Mouse (Mus musculus): ENCODE data around the gene Cramp1l. TPM values are rescaled to one million over a fixed set of nuclear protein-coding genes. Genes with fewer than 3 reads are reported as not detected.

The Cramp1l gene
- polyA plus RNA-seq (2015; fragmentation: Nextera tagmentation; extraction: Ambion mirVana): 8.5 and 9.7 TPM in 2 replicates

DNA sequence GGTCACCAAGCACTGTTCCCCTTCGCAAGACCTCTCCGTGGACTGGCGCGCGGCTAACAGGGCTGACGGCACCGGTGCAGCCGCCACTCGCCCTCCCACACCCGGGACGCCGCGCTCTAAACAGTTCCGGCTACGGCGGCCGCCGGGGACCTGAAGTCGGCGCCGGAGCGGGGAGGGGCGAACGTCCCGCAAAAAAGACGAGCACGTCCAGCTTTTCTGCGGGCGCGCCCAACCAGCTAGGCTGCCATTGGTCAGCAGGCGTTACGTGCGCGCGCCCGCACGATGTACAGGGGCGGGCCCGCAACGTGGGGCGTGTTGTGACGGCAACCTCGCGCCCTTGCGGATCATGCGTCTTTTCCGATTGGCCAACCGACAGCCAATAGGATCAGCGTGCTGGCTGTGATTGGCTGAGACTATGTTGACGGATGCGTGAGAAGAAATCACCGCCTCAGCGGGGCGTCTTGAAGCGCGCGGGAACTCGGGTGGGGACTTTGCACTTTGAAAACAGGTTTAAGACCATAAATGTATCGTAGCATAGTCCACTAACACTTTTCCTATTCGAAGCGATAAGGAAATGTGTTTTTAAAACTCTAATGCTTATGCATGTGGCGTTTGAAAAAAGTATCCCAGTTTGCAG, at the start of gene Cramp1l, which contains the start of gene Ift140:
Gene Cramp1l (minus strand): TSS at position 134 of the 637 bp plus-strand sequence.
Gene Ift140 (plus strand): TSS at position 431 of the 637 bp plus-strand sequence.
- peak within 1 kb of the TSS; percentile 92 for H3K4me2 ChIP-seq
- peak within 1 kb of the TSS; percentile 99 for H3K9ac ChIP-seq
- H3K36me3 ChIP-seq: peaks cover 32% of the 10 kb centered on the region
- peak within 1 kb of the TSS; percentile 86 for H3K27ac ChIP-seq
- peak; percentile 99 for ATAC-seq (ENCODE audit: insufficient number of reproducible peaks, insufficient read depth, low FRiP score, low TSS enrichment, low read depth)
- WGBS: under 1% methylated on average over 62 of the region's 62 CpGs
- peak within 1 kb of the TSS; percentile 92 for H3K4me3 ChIP-seq
- H3K9me3 ChIP-seq: no peaks in the 10 kb centered on the region
- peaks cover 17% of the 10 kb centered on the region for H3K4me1 ChIP-seq
- no peaks in the 10 kb centered on the region for H3K27me3 ChIP-seq

- WGBS: 88% methylated on average over 3 of the region's 3 CpGs
- Histone ChIP-seq H3K4me1 (0 out of 2 replicates have a peak, but pooled peaks cover 4% of the 10 kb centered on the region), H3K4me2 (no peak overlapping the region), H3K9me3 (no peaks in the 10 kb centered on the region), H3K4me3 (no peak overlapping the region), H3K27ac (no peak overlapping the region), H3K27me3 (no peaks in the 10 kb centered on the region), H3K9ac (no peak overlapping the region), H3K36me3 (peaks cover 51% of the 10 kb centered on the region)
- no peak for ATAC-seq (ENCODE audit: insufficient number of reproducible peaks, insufficient read depth, low FRiP score, low TSS enrichment, low read depth)
These were observed 49.6 kb upstream of the Cramp1l start for GRCm38 (mm10) chr17:25065189-25065588.

GRCm38 (mm10) chr17:25064351-25064750, 48.8 kb upstream of the Cramp1l start:
- Histone ChIP-seq H3K36me3 (peaks cover 51% of the 10 kb centered on the region), H3K9ac (no peak overlapping the region), H3K4me3 (no peak overlapping the region), H3K4me2 (no peak overlapping the region), H3K27ac (no peak overlapping the region), H3K4me1 (0 out of 2 replicates have a peak, but pooled peaks cover 4% of the 10 kb centered on the region), H3K9me3 (no peaks in the 10 kb centered on the region), H3K27me3 (no peaks in the 10 kb centered on the region)
- ATAC-seq (ENCODE audit: insufficient number of reproducible peaks, insufficient read depth, low FRiP score, low TSS enrichment, low read depth): no peak
- 79% methylated on average over 9 of the region's 9 CpGs for WGBS

GRCm38 (mm10) chr17:25063872-25064271, 48.3 kb upstream of the Cramp1l start:
- Histone ChIP-seq H3K27ac (no peak overlapping the region), H3K4me3 (no peak overlapping the region), H3K27me3 (no peaks in the 10 kb centered on the region), H3K4me2 (no peak overlapping the region), H3K9me3 (no peaks in the 10 kb centered on the region), H3K4me1 (0 out of 2 replicates have a peak, but pooled peaks cover 4% of the 10 kb centered on the region), H3K36me3 (peaks cover 53% of the 10 kb centered on the region), H3K9ac (no peak overlapping the region)
- no peak for ATAC-seq (ENCODE audit: insufficient number of reproducible peaks, insufficient read depth, low FRiP score, low TSS enrichment, low read depth)
- 89% methylated on average over 12 of the region's 12 CpGs for WGBS

GRCm38 (mm10) chr17:25063261-25063660, 47.7 kb upstream of the Cramp1l start:
- Histone ChIP-seq H3K9ac (no peak overlapping the region), H3K27ac (no peak overlapping the region), H3K4me3 (no peak overlapping the region), H3K9me3 (no peaks in the 10 kb centered on the region), H3K4me1 (no peaks in the 10 kb centered on the region), H3K27me3 (no peaks in the 10 kb centered on the region), H3K4me2 (no peak overlapping the region), H3K36me3 (peaks cover 59% of the 10 kb centered on the region)
- no peak for ATAC-seq (ENCODE audit: insufficient number of reproducible peaks, insufficient read depth, low FRiP score, low TSS enrichment, low read depth)
- WGBS: 77% methylated on average over 4 of the region's 4 CpGs

DNA sequence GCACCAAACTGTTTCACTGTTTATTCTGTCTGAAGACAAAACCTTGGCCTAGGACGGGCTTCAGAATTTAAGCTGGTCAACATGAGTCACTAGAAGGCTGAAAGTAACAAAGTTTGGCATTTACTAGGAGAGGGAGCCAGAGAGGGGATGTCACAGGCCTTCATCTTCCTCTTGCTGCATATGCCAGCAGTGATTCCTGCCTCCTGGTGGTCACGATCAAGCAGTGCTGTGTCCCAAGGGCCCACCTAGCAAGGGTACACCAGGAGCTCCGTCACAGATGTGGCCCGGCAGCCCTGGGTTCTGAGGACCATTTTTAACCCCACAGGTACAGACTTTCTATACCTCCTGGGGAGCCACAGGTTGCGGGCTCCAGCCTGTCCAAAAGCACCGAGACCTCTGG, 41.5 kb upstream of the Cramp1l start:
- 81% methylated on average over 6 of the region's 6 CpGs for WGBS
- H3K4me1 ChIP-seq: no peaks in the 10 kb centered on the region
- no peak overlapping the region for H3K27ac ChIP-seq
- no peaks in the 10 kb centered on the region for H3K9me3 ChIP-seq
- no peak overlapping the region for H3K9ac ChIP-seq
- H3K4me3 ChIP-seq: no peak overlapping the region
- no peak overlapping the region for H3K4me2 ChIP-seq
- no peaks in the 10 kb centered on the region for H3K27me3 ChIP-seq
- ATAC-seq (ENCODE audit: insufficient number of reproducible peaks, insufficient read depth, low FRiP score, low TSS enrichment, low read depth): no peak
- H3K36me3 ChIP-seq: peaks cover 78% of the 10 kb centered on the region

DNA sequence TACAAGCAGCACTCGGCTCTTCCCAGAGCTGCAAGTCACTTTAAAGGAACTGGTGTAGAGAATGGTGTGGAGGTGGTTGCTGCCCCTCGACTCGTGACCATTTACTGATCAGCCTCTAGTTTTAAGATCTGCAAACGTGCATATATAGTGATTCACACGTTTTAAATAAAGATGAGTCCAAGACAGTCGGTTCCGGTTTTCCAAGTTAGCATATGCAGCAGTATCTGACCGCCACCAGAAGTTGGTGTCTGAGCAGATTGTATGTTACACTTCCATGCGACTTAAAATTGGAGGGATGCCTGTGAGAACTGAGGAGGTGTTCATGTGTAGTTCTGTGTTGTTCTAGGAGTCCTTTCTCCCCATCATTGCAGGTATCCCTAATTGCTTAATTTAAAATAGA, 37.7 kb upstream of the Cramp1l start:
- Histone ChIP-seq H3K27me3 (no peaks in the 10 kb centered on the region), H3K4me2 (no peak overlapping the region), H3K4me3 (no peak overlapping the region), H3K27ac (no peak overlapping the region), H3K4me1 (no peaks in the 10 kb centered on the region), H3K9me3 (no peaks in the 10 kb centered on the region), H3K36me3 (peaks cover 78% of the 10 kb centered on the region), H3K9ac (no peak overlapping the region)
- ATAC-seq (ENCODE audit: insufficient number of reproducible peaks, insufficient read depth, low FRiP score, low TSS enrichment, low read depth): no peak
- 83% methylated on average over 9 of the region's 9 CpGs for WGBS

- 87% methylated on average over 6 of the region's 6 CpGs for WGBS
- H3K27me3 ChIP-seq: no peaks in the 10 kb centered on the region
- ATAC-seq (ENCODE audit: insufficient number of reproducible peaks, insufficient read depth, low FRiP score, low TSS enrichment, low read depth): no peak
- peaks cover 65% of the 10 kb centered on the region for H3K36me3 ChIP-seq
- H3K9me3 ChIP-seq: no peaks in the 10 kb centered on the region
- no peaks in the 10 kb centered on the region for H3K4me1 ChIP-seq
- H3K9ac ChIP-seq: no peak overlapping the region
- no peak overlapping the region for H3K27ac ChIP-seq
- no peak overlapping the region for H3K4me2 ChIP-seq
- H3K4me3 ChIP-seq: no peak overlapping the region
These were observed 31.6 kb upstream of the Cramp1l start for GRCm38 (mm10) chr17:25047143-25047542.

DNA sequence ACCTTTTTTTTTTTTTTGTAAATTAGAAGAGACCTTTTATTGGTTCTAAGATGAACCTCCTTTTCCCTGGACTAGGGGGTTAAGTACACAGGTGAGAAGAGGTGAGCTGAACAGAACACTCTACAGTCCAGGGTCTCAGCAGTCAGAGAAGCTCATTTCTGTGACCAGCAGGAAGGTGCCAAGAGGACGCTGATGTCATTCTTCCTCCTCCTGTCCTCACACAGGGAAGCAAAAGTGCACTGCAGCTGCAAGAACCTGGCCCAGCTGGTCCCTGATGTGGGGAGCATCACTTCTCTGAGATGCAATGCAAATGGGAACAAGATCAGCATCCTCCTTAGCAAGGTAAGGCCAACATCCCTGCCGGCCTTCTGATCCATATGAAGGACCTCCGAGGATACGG, 29.7 kb upstream of the Cramp1l start:
- Histone ChIP-seq H3K9me3 (no peaks in the 10 kb centered on the region), H3K27ac (no peak overlapping the region), H3K4me2 (no peak overlapping the region), H3K27me3 (no peaks in the 10 kb centered on the region), H3K4me1 (no peaks in the 10 kb centered on the region), H3K9ac (no peak overlapping the region), H3K4me3 (no peak overlapping the region), H3K36me3 (peaks cover 58% of the 10 kb centered on the region)
- WGBS: 89% methylated on average over 4 of the region's 4 CpGs
- no peak for ATAC-seq (ENCODE audit: insufficient number of reproducible peaks, insufficient read depth, low FRiP score, low TSS enrichment, low read depth)

- no peak overlapping the region for H3K9ac ChIP-seq
- H3K4me2 ChIP-seq: no peak overlapping the region
- H3K27ac ChIP-seq: no peak overlapping the region
- H3K27me3 ChIP-seq: no peaks in the 10 kb centered on the region
- no peak overlapping the region for H3K4me3 ChIP-seq
- H3K36me3 ChIP-seq: peaks cover 56% of the 10 kb centered on the region
- no peaks in the 10 kb centered on the region for H3K9me3 ChIP-seq
- no peak for ATAC-seq (ENCODE audit: insufficient number of reproducible peaks, insufficient read depth, low FRiP score, low TSS enrichment, low read depth)
- H3K4me1 ChIP-seq: no peaks in the 10 kb centered on the region
- WGBS: 64% methylated on average over 7 of the region's 7 CpGs
These were observed 29.3 kb upstream of the Cramp1l start for GRCm38 (mm10) chr17:25044879-25045278.

- Histone ChIP-seq H3K4me1 (no peaks in the 10 kb centered on the region), H3K27ac (no peak overlapping the region), H3K27me3 (no peaks in the 10 kb centered on the region), H3K9ac (no peak overlapping the region), H3K9me3 (no peaks in the 10 kb centered on the region), H3K36me3 (peaks cover 63% of the 10 kb centered on the region), H3K4me3 (no peak overlapping the region), H3K4me2 (no peak overlapping the region)
- no peak for ATAC-seq (ENCODE audit: insufficient number of reproducible peaks, insufficient read depth, low FRiP score, low TSS enrichment, low read depth)
- WGBS: 52% methylated on average over 4 of the region's 4 CpGs
These were observed 20.6 kb upstream of the Cramp1l start for GRCm38 (mm10) chr17:25036183-25036582.

DNA sequence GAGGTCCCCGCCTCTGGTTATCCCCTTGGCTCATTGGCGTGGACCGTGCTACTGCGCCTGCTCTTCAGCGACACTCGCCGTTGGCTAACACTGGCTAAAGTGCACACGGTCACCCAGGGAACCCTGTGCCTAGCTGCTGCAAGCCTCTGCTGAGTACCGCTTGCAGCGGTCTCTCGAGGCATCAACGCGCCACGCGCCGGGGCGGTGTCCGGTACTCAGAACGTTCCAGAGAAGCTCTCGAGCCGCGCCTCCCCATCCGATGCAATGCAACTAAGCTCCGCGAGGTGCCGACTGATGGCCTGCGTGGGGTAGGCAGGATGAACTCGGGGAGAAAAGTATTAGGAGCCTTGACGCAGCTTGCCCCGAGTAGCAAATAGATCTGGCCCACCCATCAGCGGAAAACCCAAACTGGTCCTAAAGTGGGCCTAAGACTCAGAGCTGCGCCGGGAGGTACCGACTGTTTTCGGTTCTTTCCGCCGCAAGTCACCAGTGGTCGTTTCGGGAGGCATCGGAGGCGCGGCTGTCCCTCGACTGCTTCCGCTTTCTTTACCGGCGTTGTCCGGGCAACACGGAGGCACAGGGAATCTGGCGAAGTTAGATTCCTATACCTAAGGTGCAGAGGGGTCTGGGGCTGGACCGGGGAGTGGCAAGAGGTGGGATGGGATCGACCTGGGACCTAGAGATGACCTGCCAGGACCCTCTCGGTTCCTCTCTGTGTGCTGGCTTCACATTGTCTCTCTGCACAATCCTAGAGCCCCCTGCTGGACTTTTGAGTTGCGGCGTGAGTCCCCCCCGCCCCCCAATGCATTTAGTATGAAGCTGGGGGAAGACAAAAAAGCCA, 924 bp upstream of the Cramp1l start:
- H3K36me3 ChIP-seq: peaks cover 24% of the 10 kb centered on the region
- peak overlapping the region; percentile 92 for H3K4me3 ChIP-seq
- peak overlapping the region; percentile 92 for H3K4me2 ChIP-seq
- no peaks in the 10 kb centered on the region for H3K9me3 ChIP-seq
- no peaks in the 10 kb centered on the region for H3K27me3 ChIP-seq
- peak; percentile 83 for ATAC-seq (ENCODE audit: insufficient number of reproducible peaks, insufficient read depth, low FRiP score, low TSS enrichment, low read depth)
- peak overlapping the region; percentile 87 for H3K9ac ChIP-seq
- peaks cover 17% of the 10 kb centered on the region for H3K4me1 ChIP-seq
- peak overlapping the region; percentile 86 for H3K27ac ChIP-seq
- under 1% methylated on average over 55 of the region's 55 CpGs for WGBS

All from embryonic facial prominence, embryonic 13.5 days (tissue).